Mouse (Mus musculus) kidney, adult 18-20 months (tissue): ENCODE measurements at regions not wholly inside any gene's neighbourhood (a gene's known extent, or its start where the extent isn't known, plus 50 kb on each side); places are given as distances from the start of the nearest gene placed in this dataset.

Experiments used
- DNase-seq: peaks from one replicate; pipeline ENCODE4 v3.0.0; 2021

- DNase-seq = no peak
Measured at GRCm38 (mm10) chr8:107865744-107866143, 76.7 kb upstream of the Zfhx3 start.

- DNase-seq = no peak
Measured at GRCm38 (mm10) chr8:107871718-107872117, 70.7 kb upstream of the Zfhx3 start.

GRCm38 (mm10) chr8:107872121-107872520 lies 70.3 kb upstream of the Zfhx3 start:
- no peak for DNase-seq

GRCm38 (mm10) chr8:107876455-107876854 lies 66.0 kb upstream of the Zfhx3 start:
- no peak for DNase-seq

- DNase-seq = peak; percentile 56
Measured at GRCm38 (mm10) chr8:107881851-107882250, 60.6 kb upstream of the Zfhx3 start.

GRCm38 (mm10) chr8:107885547-107885946 lies 56.9 kb upstream of the Zfhx3 start:
- DNase-seq = no peak

- no peak for DNase-seq
Measured at GRCm38 (mm10) chr8:107885971-107886370, 56.5 kb upstream of the Zfhx3 start.

- DNase-seq = no peak
Measured at GRCm38 (mm10) chr8:107886516-107887253, 55.8 kb upstream of the Zfhx3 start.

- DNase-seq = no peak
Measured at GRCm38 (mm10) chr8:107887333-107887732, 55.1 kb upstream of the Zfhx3 start.

- DNase-seq = no peak
Measured at GRCm38 (mm10) chr8:107890922-107891321, 51.5 kb upstream of the Zfhx3 start.
